Mouse (Mus musculus): ENCODE data around the gene Lgals3. TPM values are rescaled to one million over a fixed set of nuclear protein-coding genes. Genes with fewer than 3 reads are reported as not detected.

Gene Lgals3
- polyA plus RNA-seq, 1 experiment = 1,338 TPM

GRCm38 (mm10) chr14:47334819-47335218 lies 32.7 kb upstream of the Lgals3 start:
- H3K4me3 ChIP-seq (ENCODE audit: insufficient read depth, poor library complexity, severe bottlenecking) = no peak overlapping the region
- H3K36me3 ChIP-seq (ENCODE audit: control insufficient read depth, insufficient read depth) = no peaks in the 10 kb centered on the region
- no peak overlapping the region for H3ac ChIP-seq (ENCODE audit: control insufficient read depth, insufficient read length, low read depth)
- no peaks in the 10 kb centered on the region for H3K27me3 ChIP-seq (ENCODE audit: control insufficient read depth, insufficient read depth, insufficient read length)
- H3K79me2 ChIP-seq (ENCODE audit: control insufficient read depth, insufficient read depth) = no peaks in the 10 kb centered on the region
- TF ChIP-seq MAX (IDR thresholded peaks at IDR 0.05) = peak; percentile 55
- TF ChIP-seq CEBPB (IDR thresholded peaks at IDR 0.05; ENCODE audit: low read depth) = no peak
- no peak for TF ChIP-seq FOSL1 (IDR thresholded peaks at IDR 0.05; ENCODE audit: insufficient read depth, low read length, poor library complexity, severe bottlenecking)
- no peak for TF ChIP-seq MYOD1 (IDR thresholded peaks at IDR 0.05; ENCODE audit: control insufficient read depth, insufficient read length, low read depth)
- peak; percentile 56 for TF ChIP-seq CTCF (IDR thresholded peaks at IDR 0.05; ENCODE audit: control insufficient read depth, insufficient read depth, insufficient read length)
- no peak for TF ChIP-seq USF1 (IDR thresholded peaks at IDR 0.05; ENCODE audit: low read depth)
- no peak for TF ChIP-seq MYOG (IDR thresholded peaks at IDR 0.05; ENCODE audit: control insufficient read depth, extremely low read depth, insufficient read length)
- H3K79me3 ChIP-seq (ENCODE audit: low read depth) = no peaks in the 10 kb centered on the region

DNA sequence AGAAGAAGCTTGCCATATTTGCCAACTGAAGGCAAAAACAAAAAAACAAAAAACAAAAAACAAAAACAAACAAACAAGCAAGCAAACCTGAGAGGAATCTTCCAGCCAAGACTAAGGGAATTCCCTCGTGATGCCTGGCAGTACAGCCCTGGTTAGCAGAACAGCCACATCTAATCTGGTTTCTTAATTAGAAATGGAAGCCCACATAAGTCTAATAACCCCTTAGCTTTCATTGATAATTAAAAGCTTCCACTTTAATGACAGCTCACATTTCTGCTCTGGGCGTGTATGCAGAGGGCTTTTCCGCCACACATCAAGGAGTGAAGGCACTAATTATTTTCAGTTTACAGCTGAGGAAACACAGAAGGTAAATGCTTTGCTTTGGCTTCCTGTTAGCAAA lies 32.3 kb upstream of the Lgals3 start:
- TF ChIP-seq MYOD1 (IDR thresholded peaks at IDR 0.05; ENCODE audit: control insufficient read depth, insufficient read length, low read depth) = no peak
- TF ChIP-seq USF1 (IDR thresholded peaks at IDR 0.05; ENCODE audit: low read depth) = no peak
- no peak for TF ChIP-seq MAX (IDR thresholded peaks at IDR 0.05)
- no peak for TF ChIP-seq FOSL1 (IDR thresholded peaks at IDR 0.05; ENCODE audit: insufficient read depth, low read length, poor library complexity, severe bottlenecking)
- H3K79me2 ChIP-seq (ENCODE audit: control insufficient read depth, insufficient read depth) = no peaks in the 10 kb centered on the region
- H3K36me3 ChIP-seq (ENCODE audit: control insufficient read depth, insufficient read depth) = no peaks in the 10 kb centered on the region
- no peak overlapping the region for H3K4me3 ChIP-seq (ENCODE audit: insufficient read depth, poor library complexity, severe bottlenecking)
- H3K79me3 ChIP-seq (ENCODE audit: low read depth) = no peaks in the 10 kb centered on the region
- H3ac ChIP-seq (ENCODE audit: control insufficient read depth, insufficient read length, low read depth) = no peak overlapping the region
- no peaks in the 10 kb centered on the region for H3K27me3 ChIP-seq (ENCODE audit: control insufficient read depth, insufficient read depth, insufficient read length)

DNA sequence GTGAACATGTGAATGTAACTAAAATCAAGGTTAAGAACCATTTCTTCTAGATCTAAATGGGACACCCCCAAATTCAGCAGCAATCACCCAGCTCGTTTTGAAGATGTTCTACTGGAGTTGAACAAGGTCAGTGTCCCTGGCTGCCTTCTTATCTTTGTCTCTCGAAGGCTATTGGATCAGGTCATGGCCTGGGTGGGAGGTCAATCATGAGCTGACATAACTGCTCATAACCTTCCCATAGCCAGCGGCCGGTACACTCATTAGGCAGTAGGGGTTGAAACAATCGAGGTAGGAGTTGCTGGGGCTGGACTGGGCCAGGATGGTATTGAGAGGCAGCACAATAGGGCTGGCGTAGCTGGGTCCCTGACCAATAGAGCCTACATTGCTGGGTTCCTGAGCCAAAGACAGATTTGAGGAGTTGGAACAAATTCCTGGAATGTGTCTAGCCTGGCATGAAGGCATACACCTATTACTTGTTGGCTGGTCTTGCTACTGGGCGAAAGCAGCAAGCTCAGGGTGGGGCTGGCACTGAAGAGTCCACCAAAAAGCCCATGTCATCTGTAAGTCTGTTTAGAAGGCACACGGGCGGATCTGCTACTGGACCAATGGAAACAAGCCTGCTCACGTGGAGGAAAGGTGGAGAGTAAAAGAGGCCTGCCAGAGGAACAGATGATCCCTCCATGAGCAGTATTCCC lies 27.2 kb upstream of the Lgals3 start:
- Histone ChIP-seq H3K4me3 (ENCODE audit: insufficient read depth, poor library complexity, severe bottlenecking) (no peak overlapping the region), H3K79me2 (ENCODE audit: control insufficient read depth, insufficient read depth) (no peaks in the 10 kb centered on the region), H3K36me3 (ENCODE audit: control insufficient read depth, insufficient read depth) (no peaks in the 10 kb centered on the region), H3K27me3 (ENCODE audit: control insufficient read depth, insufficient read depth, insufficient read length) (no peaks in the 10 kb centered on the region), H3K79me3 (ENCODE audit: low read depth) (no peaks in the 10 kb centered on the region), H3ac (ENCODE audit: control insufficient read depth, insufficient read length, low read depth) (no peak overlapping the region)
- TF ChIP-seq CEBPB (IDR thresholded peaks at IDR 0.05; ENCODE audit: low read depth) (no peak), FOSL1 (IDR thresholded peaks at IDR 0.05; ENCODE audit: insufficient read depth, low read length, poor library complexity, severe bottlenecking) (no peak)

DNA sequence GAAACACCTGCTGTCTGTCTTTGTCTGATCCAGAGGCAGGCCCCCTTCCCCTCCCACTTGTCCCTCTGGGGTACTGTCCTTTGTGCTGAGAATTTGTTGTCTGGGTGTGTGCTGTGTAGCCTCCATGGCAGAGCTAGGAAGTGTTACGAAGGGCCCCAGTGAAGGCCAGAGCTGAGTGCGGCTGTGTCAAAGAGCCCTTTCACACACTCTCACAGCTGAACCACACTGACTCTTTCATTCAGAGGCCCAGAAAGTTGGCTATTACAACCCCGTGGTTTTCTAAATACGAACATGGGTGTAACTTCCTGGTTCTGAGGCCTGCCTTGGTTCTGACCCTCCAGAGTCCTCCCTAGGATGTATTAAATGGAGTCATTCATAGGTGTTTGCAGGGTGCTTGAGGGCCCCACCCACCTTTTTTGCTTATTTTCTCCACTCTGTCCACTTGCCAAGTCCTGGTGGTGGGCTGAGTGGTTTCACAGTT lies 25.7 kb upstream of the Lgals3 start:
- no peaks in the 10 kb centered on the region for H3K79me3 ChIP-seq (ENCODE audit: low read depth)
- no peaks in the 10 kb centered on the region for H3K27me3 ChIP-seq (ENCODE audit: control insufficient read depth, insufficient read depth, insufficient read length)
- no peak for TF ChIP-seq MAX (IDR thresholded peaks at IDR 0.05)
- TF ChIP-seq CEBPB (IDR thresholded peaks at IDR 0.05; ENCODE audit: low read depth) = no peak
- TF ChIP-seq MYOD1 (IDR thresholded peaks at IDR 0.05; ENCODE audit: control insufficient read depth, insufficient read length, low read depth) = no peak
- no peak for TF ChIP-seq MYOG (IDR thresholded peaks at IDR 0.05; ENCODE audit: control insufficient read depth, extremely low read depth, insufficient read length)
- TF ChIP-seq USF1 (IDR thresholded peaks at IDR 0.05; ENCODE audit: low read depth) = no peak
- TF ChIP-seq FOSL1 (IDR thresholded peaks at IDR 0.05; ENCODE audit: insufficient read depth, low read length, poor library complexity, severe bottlenecking) = no peak
- TF ChIP-seq CTCF (IDR thresholded peaks at IDR 0.05; ENCODE audit: control insufficient read depth, insufficient read depth, insufficient read length) = no peak
- H3ac ChIP-seq (ENCODE audit: control insufficient read depth, insufficient read length, low read depth) = no peak overlapping the region
- H3K79me2 ChIP-seq (ENCODE audit: control insufficient read depth, insufficient read depth) = no peaks in the 10 kb centered on the region
- H3K36me3 ChIP-seq (ENCODE audit: control insufficient read depth, insufficient read depth) = no peaks in the 10 kb centered on the region
- no peak overlapping the region for H3K4me3 ChIP-seq (ENCODE audit: insufficient read depth, poor library complexity, severe bottlenecking)

DNA sequence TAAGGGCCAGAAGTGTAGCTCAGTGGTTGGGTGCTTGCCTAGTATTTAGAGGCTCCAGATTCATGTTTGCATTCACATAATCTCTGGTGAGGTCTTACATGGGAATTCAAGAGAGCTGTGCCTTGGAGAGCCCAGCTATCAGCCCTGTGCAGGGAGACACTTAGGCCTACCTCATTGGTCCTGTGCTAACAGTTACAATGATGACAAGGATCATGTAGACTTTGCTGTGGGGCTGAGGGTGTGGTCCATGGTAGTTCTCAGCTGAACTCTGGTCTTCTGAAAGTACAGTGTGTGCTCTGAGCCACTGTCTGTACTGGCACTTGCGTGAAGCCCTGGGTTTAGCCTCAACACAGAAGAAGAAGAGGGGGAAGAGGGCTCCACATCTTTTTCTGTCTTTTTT lies 20.8 kb upstream of the Lgals3 start:
- Histone ChIP-seq H3ac (ENCODE audit: control insufficient read depth, insufficient read length, low read depth) (no peak overlapping the region), H3K79me2 (ENCODE audit: control insufficient read depth, insufficient read depth) (no peaks in the 10 kb centered on the region), H3K36me3 (ENCODE audit: control insufficient read depth, insufficient read depth) (no peaks in the 10 kb centered on the region), H3K27me3 (ENCODE audit: control insufficient read depth, insufficient read depth, insufficient read length) (no peaks in the 10 kb centered on the region), H3K4me3 (ENCODE audit: insufficient read depth, poor library complexity, severe bottlenecking) (no peak overlapping the region), H3K79me3 (ENCODE audit: low read depth) (no peaks in the 10 kb centered on the region)
- TF ChIP-seq FOSL1 (IDR thresholded peaks at IDR 0.05; ENCODE audit: insufficient read depth, low read length, poor library complexity, severe bottlenecking) (no peak), MYOD1 (IDR thresholded peaks at IDR 0.05; ENCODE audit: control insufficient read depth, insufficient read length, low read depth) (no peak), CEBPB (IDR thresholded peaks at IDR 0.05; ENCODE audit: low read depth) (no peak), MAX (IDR thresholded peaks at IDR 0.05) (no peak), USF1 (IDR thresholded peaks at IDR 0.05; ENCODE audit: low read depth) (no peak), CTCF (IDR thresholded peaks at IDR 0.05; ENCODE audit: control insufficient read depth, insufficient read depth, insufficient read length) (no peak), MYOG (IDR thresholded peaks at IDR 0.05; ENCODE audit: control insufficient read depth, extremely low read depth, insufficient read length) (no peak)

GRCm38 (mm10) chr14:47350974-47351373 lies 16.6 kb upstream of the Lgals3 start:
- TF ChIP-seq MYOD1 (IDR thresholded peaks at IDR 0.05; ENCODE audit: control insufficient read depth, insufficient read length, low read depth) = peak; percentile 31
- no peak for TF ChIP-seq MAX (IDR thresholded peaks at IDR 0.05)
- TF ChIP-seq MYOG (IDR thresholded peaks at IDR 0.05; ENCODE audit: control insufficient read depth, extremely low read depth, insufficient read length) = no peak
- TF ChIP-seq CTCF (IDR thresholded peaks at IDR 0.05; ENCODE audit: control insufficient read depth, insufficient read depth, insufficient read length) = no peak
- TF ChIP-seq USF1 (IDR thresholded peaks at IDR 0.05; ENCODE audit: low read depth) = no peak
- TF ChIP-seq FOSL1 (IDR thresholded peaks at IDR 0.05; ENCODE audit: insufficient read depth, low read length, poor library complexity, severe bottlenecking) = no peak
- TF ChIP-seq CEBPB (IDR thresholded peaks at IDR 0.05; ENCODE audit: low read depth) = no peak
- Histone ChIP-seq H3K36me3 (ENCODE audit: control insufficient read depth, insufficient read depth) (no peaks in the 10 kb centered on the region), H3K4me3 (ENCODE audit: insufficient read depth, poor library complexity, severe bottlenecking) (no peak overlapping the region), H3ac (ENCODE audit: control insufficient read depth, insufficient read length, low read depth) (no peak overlapping the region), H3K79me2 (ENCODE audit: control insufficient read depth, insufficient read depth) (no peaks in the 10 kb centered on the region), H3K79me3 (ENCODE audit: low read depth) (no peaks in the 10 kb centered on the region), H3K27me3 (ENCODE audit: control insufficient read depth, insufficient read depth, insufficient read length) (no peaks in the 10 kb centered on the region)
